Mouse (Mus musculus): ENCODE measurements around the gene Tmeff2.

- TF ChIP-seq NANOG (IDR thresholded peaks at IDR 0.05; ENCODE audit: borderline replicate concordance, low read length) (no peak), CTCF (conservative IDR thresholded peaks at IDR 0.05; ENCODE audit: low read length) (no peak), POU5F1 (IDR thresholded peaks at IDR 0.05; ENCODE audit: borderline replicate concordance, low read length) (no peak)
Measured at GRCm38 (mm10) chr1:51106401-51106920, 206.0 kb downstream of the Tmeff2 start.
